Mouse (Mus musculus) central nervous system, embryonic 11.5 days (tissue): ENCODE data around the gene Fam184b. TPM values are rescaled to one million over a fixed set of nuclear protein-coding genes. Genes with fewer than 3 reads are reported as not detected.

ENCODE experiments used
- polyA plus RNA-seq: library from polyadenylated mRNA; depleted of rRNA; stranded (reverse); fragments of >200 nt; gene quantifications from 2 replicates; pipeline ENCODE4 v1.2.3, GENCODE M21; 2012; rRNA removed

Fam184b gene
- polyA plus RNA-seq: 0.76 and 0.83 TPM in 2 replicates

GRCm38 (mm10) chr5:45638806-45639714 lies at the start of gene Fam184b:
Gene Fam184b (minus strand): TSS chr5:45639614.

DNA sequence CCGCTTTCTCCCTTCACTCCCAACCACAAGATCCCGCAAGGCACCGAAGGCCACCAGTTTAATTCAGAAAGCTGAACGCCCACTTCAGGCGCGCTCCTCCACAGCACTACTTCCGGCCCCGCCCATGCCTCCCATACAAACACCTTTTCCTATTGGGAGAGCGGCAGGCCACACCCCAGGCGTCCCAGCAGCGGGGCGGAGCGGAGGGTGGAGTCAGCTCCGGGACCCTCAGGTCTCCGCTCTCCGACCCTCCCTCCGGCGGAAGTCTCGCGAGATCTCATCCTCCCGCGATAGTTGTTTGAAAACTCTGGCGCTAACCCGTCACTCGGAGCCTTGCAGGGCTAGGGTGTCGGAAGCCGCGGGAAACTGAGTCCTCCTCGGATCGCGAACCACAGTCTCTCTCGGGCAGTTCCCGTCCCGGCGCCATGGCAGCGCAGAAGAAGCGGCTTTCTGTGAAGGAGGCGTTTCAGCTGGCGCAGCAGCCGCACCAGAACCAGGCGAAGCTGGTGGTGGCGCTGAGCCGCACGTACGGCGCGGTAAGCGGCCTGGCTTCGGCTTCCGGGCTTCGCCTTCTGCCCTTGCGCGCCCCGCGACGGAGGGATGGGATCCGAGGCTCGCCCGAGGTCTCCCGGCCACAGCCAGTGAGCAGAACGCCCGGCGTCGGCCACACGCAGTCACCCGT lies 30.3 kb upstream of the Fam184b start, which contains the start of gene Ncapg:
Gene Ncapg (plus strand): TSS at position 322 of the 682 bp plus-strand sequence.

DNA sequence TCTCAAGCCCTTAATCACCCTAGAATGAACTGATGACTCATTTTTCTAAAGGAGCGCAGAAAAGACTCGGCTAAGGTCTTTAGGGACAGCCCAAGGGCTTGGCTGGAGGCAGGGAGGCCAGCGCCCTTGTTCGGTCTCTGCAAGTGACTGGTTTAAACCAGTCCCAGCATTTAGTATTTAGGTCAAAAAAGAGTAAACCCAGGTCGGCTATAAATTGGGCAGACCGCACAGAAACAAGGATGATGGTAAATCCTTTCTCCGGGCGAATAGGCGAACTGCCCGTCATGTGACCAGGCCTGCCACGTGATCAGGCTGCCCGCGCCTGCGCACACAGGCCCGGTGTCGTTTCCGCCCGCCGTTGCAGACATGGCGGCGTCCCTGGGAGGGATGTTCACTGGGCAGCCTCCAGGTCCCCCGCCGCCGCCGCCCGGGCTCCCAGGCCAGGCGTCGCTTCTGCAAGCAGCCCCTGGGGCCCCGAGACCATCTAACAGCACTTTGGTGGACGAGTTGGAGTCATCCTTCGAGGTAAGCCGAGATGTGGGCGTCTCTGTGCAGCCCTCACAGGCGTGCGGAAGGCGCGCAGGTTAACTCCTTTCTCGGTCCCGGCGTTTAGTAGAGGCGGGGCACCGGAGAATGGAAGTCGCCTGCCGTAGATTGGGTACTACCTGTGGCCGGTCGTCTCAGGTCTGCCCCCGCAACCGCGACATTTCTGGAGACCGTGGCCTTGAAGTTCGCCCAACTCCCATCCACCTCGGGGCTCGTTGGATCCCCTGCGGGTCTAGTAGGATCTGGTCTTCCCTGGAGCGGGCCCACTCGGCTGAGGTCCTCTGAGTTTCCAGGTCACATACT lies 119.2 kb downstream of the Fam184b start, which contains the start of gene Med28:
Gene Med28 (plus strand): TSS at position 270 of the 849 bp plus-strand sequence.

DNA sequence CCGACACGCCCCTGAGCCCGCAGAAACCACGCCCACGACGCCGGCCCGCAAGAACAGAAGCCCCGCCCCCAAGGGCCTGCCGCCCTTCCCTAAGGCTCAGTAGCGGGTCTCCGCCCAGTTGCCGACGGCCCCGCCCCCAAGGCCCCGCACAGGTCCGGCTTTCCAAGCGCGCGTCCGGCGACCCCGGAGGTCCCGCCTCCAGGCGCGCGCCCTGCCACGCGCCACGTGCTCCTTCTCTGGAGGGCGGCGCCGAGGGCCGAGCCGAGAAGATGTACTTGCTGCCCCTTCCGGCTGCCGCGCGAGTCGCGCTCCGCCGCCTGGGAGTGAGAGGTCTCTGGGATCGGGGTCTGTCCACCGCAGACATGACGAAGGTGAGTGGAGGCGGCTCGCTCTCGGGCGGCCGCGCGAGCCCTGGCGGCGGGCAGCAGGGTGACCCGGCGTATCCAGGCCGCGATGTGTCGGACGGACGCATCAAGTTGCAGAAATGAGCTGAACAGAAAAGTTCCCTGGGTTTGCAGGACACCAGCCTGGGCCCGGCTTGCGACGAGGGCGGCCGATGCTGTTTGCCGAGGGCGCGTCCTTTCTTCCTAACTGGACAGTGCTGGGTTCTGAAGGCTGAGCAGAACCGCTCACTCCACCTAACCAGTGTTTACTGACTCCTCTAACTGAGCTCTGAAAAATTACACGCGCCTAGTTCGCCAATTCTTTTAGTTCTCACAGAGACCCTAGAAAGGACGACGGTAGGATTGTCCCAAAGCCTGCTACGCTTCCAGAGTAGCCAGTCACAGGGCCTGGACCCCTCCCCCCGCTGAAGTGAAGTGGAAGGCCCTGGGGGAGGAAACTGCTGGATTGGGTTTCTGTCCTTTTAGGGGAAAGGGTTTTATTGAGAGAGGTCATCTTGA lies 146.0 kb downstream of the Fam184b start, which contains the start of gene Lap3:
Gene Lap3 (plus strand): TSS at position 184 of the 902 bp plus-strand sequence.

Other genes with a start within 250 kb of the Fam184b start
- gene Qdpr, start 189.4 kb downstream of the Fam184b start, polyA plus RNA-seq: 68.8 and 86.3 TPM in 2 replicates
- 0.05 and 0.09 TPM in 2 replicates for gene Clrn2, start 185.9 kb downstream of the Fam184b start, polyA plus RNA-seq
- gene Lap3, start 146.2 kb downstream of the Fam184b start, polyA plus RNA-seq: 59.1 and 109 TPM in 2 replicates
- 122 and 140 TPM in 2 replicates for gene Med28, start 119.4 kb downstream of the Fam184b start, polyA plus RNA-seq
- 47.9 and 53.5 TPM in 2 replicates for gene Ncapg, start 30.3 kb upstream of the Fam184b start, polyA plus RNA-seq
- 8.3 and 14.9 TPM in 2 replicates for gene Lcorl, start 218.0 kb upstream of the Fam184b start, polyA plus RNA-seq